Mouse (Mus musculus) brown adipose tissue, adult 24 weeks (tissue): Measurements from ENCODE around the gene Olfr13. TPM values are rescaled to one million over a fixed set of nuclear protein-coding genes. Genes with fewer than 3 reads are reported as not detected.
"Not testable (repeated sequence)": the region's sequence is repeated elsewhere in the genome, so short reads cannot be mapped to it uniquely, and the experiment has no call there.

Source experiments
- H3K27ac ChIP-seq: fragments of 200-500 bp; replicated peaks from 2 replicates; pipeline ENCODE4 v1.5.1; 2012; ENCODE audit warnings: low read depth, mild to moderate bottlenecking, low read length
- H3K4me1 ChIP-seq: fragments of 200-500 bp; 2 replicates; pipeline ENCODE4 v1.6.1; 2012; ENCODE audit warnings: low read length, mixed read lengths; ENCODE audit not compliant: control insufficient read depth, insufficient read depth, insufficient read length
- H3K4me3 ChIP-seq: fragments of 200-500 bp; 2 replicates; pipeline ENCODE4 v1.5.1; 2012; ENCODE audit warnings: low read depth, mild to moderate bottlenecking, low read length, moderate library complexity; ENCODE audit not compliant: insufficient read depth
- polyA plus RNA-seq: library from polyadenylated mRNA; stranded (reverse); fragments of >200 nt; gene quantifications from 2 replicates; pipeline ENCODE4 v1.2.4, GENCODE M21; 2012; ENCODE audit not compliant: missing spikeins, insufficient read depth, insufficient read length

The Olfr13 gene
- not detected in 2 replicates for polyA plus RNA-seq

DNA sequence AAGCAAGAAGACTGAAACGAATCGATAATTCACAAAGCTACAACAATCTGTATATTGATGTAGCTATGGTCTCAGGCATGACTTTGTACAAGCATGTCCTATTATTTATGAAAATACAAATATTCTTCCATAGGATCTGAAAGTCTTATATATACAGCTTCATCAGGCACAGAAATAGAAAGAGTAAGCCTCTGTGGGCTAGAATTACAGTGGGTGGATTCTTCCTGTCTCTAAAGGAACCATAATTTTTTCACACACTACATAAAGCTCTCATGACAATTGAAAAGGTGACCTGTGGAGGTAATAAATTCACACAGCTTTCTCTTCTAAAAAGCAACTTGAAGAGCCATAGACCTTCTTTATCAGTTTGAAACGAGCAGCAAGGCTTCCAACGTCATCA is at the start of gene Olfr13:
Gene Olfr13 (plus strand): TSS at position 301 of the 400 bp plus-strand sequence.
- Histone ChIP-seq H3K4me1 (no peaks in the 10 kb centered on the region), H3K4me3 (no peak within 1 kb of the TSS), H3K27ac (no peak within 1 kb of the TSS)

DNA sequence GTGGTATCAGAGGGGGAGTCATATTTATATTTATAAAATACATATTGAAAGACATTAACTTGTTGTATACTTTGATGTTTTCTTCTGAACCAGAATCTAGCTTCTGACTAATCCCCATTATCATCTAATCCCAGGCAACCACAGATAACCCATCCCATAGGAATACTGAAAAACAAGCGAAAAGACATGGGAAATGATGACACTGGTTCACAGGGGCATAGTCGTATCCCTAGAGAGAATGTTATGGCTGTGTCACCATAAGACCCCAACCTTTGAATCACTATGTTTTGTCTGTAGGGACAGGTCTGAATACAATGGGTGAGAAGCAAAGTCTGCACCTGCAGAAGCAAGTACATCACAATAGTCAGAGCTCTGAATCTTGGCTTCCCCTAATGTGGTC is 25.7 kb upstream of the Olfr13 start, which contains the start of gene Olfr237-ps1:
Gene Olfr237-ps1 (plus strand): TSS at position 301 of the 400 bp plus-strand sequence.
- not testable (repeated sequence) for H3K27ac ChIP-seq, H3K4me1 ChIP-seq, H3K4me3 ChIP-seq

DNA sequence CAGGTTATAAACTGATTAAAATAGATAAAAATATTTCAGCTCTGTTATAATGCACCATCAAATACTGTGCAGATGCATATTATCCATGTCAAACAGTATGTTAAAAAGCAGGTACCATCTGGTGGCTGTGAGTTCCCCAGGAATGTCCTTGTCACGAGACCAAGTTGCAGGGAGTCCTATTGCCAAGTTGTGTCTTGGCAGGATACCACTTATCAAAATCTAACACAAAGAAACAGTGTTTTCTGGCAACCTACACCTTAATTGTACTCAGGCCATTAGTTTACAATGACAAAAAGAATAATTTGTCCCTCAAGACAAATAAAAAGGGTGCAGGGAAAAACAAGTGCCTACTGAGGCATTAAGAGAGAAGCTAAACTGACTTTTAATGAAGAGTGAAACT is 12.4 kb upstream of the Olfr13 start:
- no peaks in the 10 kb centered on the region for H3K4me1 ChIP-seq
- H3K27ac ChIP-seq, result no peak overlapping the region
- H3K4me3 ChIP-seq, result no peak overlapping the region

DNA sequence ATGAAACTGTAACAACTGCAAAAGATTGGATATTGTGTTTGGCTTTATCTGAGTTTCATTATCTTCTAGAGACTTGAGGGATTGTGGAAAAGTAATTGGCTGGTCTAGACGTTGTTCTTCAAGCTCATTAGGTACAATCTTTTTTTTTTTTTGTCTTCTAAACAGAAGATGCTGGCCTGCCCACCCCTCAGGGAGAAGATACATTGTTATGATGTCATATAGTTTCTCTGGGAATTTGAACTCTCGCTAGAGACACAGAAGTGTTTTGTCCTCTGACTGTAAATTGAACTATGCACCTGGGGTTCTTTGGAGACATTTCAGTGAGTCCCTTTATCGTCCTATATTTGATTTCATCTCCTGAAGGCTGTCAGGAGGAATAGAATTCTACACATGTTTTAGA is 9.0 kb upstream of the Olfr13 start, which contains the start of gene Olfr437:
Gene Olfr437 (plus strand): TSS at position 301 of the 400 bp plus-strand sequence.
- Histone ChIP-seq H3K4me3 (no peak within 1 kb of the TSS), H3K27ac (no peak within 1 kb of the TSS), H3K4me1 (no peaks in the 10 kb centered on the region)

DNA sequence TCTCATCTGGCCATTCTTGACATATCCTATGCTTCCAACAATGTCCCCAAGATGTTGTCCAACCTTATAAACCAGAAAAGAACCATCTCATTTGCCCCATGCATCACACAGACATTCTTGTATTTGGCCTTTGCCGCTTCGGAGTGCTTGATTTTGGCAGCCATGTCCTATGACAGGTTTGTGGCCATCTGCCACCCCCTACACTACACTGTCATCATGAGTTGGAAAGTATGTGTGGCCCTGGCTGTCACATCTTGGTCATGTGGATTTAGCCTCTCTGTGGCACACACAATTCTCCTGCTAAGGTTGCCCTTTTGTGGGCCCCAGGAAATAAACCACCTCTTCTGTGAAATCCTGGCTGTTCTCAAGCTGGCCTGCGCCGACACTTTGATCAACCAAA is 4.7 kb upstream of the Olfr13 start:
- no peaks in the 10 kb centered on the region for H3K4me1 ChIP-seq
- H3K4me3 ChIP-seq, result no peak overlapping the region
- no peak overlapping the region for H3K27ac ChIP-seq

DNA sequence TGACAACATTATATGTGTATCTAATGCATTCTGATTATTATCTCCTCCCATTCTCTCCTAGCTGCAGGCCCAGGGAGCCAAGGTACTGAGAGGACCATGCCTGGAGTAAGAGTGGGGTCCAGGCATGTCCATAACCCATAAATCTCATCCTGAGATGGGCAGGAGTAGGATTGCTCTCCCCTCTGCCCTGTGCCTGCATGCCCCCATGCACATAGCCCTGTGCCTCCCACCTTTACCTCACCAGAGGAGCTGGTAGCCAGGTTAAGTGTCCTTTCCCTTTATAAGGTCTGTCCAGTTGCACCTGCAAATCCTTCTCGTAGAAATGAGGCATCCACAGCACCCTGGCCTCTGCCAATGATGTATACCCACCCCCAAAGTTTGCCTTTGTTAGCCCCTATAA is 6.2 kb downstream of the Olfr13 start:
- Histone ChIP-seq H3K27ac (no peak overlapping the region), H3K4me1 (no peaks in the 10 kb centered on the region), H3K4me3 (no peak overlapping the region)

DNA sequence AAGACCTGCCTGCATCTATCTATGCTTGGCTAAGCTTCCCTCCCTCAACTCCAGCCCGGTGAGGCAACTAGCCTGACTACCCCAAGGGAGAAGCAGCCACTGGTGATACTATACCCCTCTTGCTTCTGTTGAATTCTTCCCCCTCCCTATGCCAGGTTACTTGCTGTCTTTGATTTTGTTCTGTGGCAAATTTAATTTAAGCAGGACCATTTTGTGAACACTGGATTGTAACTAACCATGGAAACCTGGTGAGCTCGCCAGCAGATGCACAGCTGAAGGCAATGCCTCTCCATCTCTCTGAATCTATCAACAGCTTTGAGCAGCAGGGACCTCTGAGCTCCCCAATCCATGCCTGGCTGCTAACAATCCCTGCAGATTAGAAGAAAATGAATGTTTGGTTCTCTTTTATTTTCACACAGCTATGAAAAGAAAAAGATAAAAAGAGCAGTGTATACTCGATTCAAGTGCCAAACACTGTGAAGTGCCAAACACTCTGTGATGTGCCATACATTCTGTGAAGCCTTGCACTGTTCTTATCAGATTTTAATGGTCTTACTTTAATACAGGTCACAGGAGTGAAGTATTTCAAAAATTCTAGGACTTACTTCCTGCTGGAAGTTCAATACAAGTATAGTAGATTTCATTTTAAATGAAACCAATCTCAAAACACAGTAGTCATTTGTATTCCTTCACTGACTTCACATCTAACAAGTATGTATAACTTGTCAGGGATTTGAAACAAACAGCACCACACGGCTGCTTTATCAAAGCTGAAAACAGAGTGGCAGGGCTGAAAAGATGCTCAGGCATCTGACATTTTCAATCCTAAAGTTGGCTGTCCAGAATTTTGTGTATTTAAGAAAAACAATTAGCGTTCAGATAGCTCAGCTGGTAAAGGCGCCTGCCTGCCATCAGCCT is 6.9 kb downstream of the Olfr13 start:
- Histone ChIP-seq H3K27ac (no peak overlapping the region), H3K4me1 (no peaks in the 10 kb centered on the region), H3K4me3 (no peak overlapping the region)

DNA sequence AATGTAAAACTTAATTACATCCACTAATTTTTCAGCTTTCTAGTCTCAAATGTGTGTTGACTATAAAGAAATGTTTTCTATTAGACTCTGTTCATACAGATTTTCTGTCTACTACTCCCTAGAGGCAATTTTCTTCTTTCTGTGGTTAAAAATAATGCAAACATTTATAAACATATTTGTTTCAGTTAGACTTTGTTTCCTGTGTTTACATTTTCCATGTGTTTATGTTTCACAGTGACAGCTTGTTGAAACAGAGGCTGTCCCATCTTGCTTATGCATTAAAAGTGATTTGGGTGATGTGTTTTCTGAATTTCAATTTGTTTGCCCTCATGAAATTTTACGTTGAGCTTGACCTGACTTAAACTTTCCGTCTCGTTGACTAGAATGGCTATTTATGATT is 19.0 kb downstream of the Olfr13 start:
- Histone ChIP-seq H3K4me1 (no peaks in the 10 kb centered on the region), H3K4me3 (no peak overlapping the region), H3K27ac (no peak overlapping the region)

DNA sequence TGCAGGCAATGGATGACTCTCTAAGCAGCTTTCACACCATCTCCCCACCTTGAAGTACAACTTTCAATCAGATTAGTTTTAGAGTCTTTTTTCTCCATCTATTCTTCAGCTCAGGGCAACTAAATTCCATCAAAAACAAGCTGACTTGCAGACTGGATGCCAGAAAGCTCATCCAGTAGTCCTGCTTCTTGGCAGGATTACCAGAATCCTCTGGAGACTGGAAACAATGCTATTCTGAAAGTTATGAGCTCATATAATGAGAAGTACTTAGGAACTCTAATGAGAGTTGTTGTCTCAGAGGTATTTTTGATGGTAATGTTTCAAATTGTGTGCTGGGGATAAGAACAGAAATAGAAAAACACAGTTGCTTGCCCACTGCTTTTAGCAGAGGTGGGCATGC is 24.8 kb downstream of the Olfr13 start, which contains the start of gene Olfr435:
Gene Olfr435 (plus strand): TSS at position 366 of the 400 bp plus-strand sequence.
- Histone ChIP-seq H3K4me1 (no peaks in the 10 kb centered on the region), H3K4me3 (no peak within 1 kb of the TSS), H3K27ac (no peak within 1 kb of the TSS)

DNA sequence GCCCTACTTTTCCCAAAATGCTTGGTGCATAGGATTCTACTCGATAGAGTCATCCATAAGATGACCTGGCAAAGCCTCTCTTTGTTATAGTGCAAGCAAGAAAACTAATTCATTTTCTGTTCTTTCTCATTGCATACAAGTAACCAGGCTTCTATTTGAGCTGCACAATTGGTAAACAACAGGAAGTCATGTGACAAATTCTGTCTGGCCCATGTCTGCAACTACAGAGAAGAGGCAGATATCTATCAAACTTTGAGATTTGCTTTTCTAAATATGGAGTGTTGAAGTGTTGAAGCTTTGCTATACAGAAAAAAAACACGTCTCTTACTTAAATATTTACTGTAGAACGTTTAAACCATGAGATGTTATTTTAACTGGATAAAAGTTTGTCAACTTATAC is 26.2 kb downstream of the Olfr13 start:
- Histone ChIP-seq H3K27ac (no peak overlapping the region), H3K4me3 (no peak overlapping the region), H3K4me1 (no peaks in the 10 kb centered on the region)

DNA sequence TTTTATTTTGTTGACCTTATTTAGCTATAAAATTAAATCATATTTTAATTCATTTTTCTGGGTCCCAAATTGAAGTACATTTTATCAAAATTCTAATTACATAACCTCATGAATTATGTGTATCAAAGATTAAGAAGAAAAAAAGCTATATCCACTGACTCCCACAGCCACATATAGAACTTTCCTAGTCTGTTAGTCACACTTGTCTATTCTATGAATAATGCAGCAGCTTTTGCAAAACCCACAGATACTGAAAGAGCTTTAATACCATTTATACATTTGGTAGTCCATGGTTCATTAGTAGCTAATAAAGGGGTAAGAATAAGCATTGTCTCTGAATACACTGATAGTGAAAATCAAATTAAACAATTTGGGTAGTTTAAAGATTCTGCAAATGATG is 30.8 kb downstream of the Olfr13 start:
- H3K27ac ChIP-seq, result no peak overlapping the region
- H3K4me1 ChIP-seq, result no peaks in the 10 kb centered on the region
- no peak overlapping the region for H3K4me3 ChIP-seq

DNA sequence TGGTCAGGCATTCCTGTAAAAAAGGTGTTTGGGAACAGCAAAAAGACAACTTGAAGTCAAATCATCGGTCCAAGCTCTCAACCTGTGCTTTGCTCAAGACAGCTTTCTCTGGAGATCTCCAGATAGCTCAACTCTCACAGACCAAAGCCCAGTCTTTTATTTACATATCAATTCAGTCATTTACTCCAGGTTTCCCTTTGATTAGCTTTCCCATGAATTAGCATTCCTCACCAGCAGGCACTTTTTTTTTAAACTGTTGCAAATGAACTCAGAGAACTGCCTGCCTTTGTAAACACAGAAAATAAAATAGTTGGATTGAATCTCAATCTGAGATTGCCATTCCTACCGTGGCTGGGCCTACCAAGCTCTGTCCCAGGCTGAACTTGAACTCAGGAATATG is 33.4 kb downstream of the Olfr13 start:
- no peaks in the 10 kb centered on the region for H3K4me1 ChIP-seq
- no peak overlapping the region for H3K27ac ChIP-seq
- no peak overlapping the region for H3K4me3 ChIP-seq

DNA sequence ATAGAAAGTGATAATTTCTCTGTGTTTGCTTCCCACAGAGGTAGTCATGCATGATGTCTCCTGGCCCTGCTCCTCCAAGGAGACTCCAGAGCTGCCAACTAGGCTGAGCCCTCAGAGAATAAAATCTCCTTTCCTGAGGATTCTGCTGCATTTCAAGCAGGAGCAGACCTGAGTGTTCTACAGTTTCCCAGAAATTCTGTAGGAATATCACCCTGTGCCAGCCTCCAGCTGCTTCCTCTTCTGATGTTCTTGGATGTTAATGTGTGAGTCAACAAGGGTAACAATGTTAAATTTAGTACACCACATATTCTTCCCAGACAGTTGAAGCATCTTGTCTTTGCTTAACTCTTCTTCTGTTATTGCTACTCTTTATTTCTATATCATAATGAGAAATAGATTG is 40.9 kb downstream of the Olfr13 start, which contains the start of gene Olfr434:
Gene Olfr434 (plus strand): TSS at position 149 of the 400 bp plus-strand sequence.
- H3K27ac ChIP-seq, H3K4me3 ChIP-seq, H3K4me1 ChIP-seq: not testable (repeated sequence)
